Mouse (Mus musculus): Measurements from ENCODE around the gene Dido1.

- TF ChIP-seq CTCF (IDR thresholded peaks at IDR 0.05; ENCODE audit: low read depth) (peak; percentile 100), EP300 (IDR thresholded peaks at IDR 0.05; ENCODE audit: low read depth) (no peak)
Observed at GRCm38 (mm10) chr2:180745248-180745927, 35.6 kb upstream of the Dido1 start.

Measured in heart, postnatal 0 days (tissue).